Mouse (Mus musculus) macrophage (primary cell): ENCODE results near the gene Zbtb32. TPM values are rescaled to one million over a fixed set of nuclear protein-coding genes. Genes with fewer than 3 reads are reported as not detected.

Experiments used
- H3K27ac ChIP-seq: fragments of 350-480 bp; formaldehyde crosslinking; 2 replicates; pipeline ENCODE4 v1.9.0; 2021
- H3K36me3 ChIP-seq: fragments of 350-480 bp; formaldehyde crosslinking; 2 replicates; pipeline ENCODE4 v1.9.0; 2021; ENCODE audit errors: inconsistent target
- H3K4me3 ChIP-seq: fragments of 350-480 bp; formaldehyde crosslinking; 2 replicates; pipeline ENCODE4 v1.9.0; 2021; ENCODE audit errors: inconsistent target
- H3K79me2 ChIP-seq: fragments of 350-480 bp; formaldehyde crosslinking; 2 replicates; pipeline ENCODE4 v1.9.0; 2021; ENCODE audit errors: inconsistent target
- WGBS: methylation state at CpG from one replicate; pipeline ENCODE4 v1.1.7; 2026; ENCODE audit warnings: inconsistent platforms; ENCODE audit not compliant: missing documents; 5-methylcytosine and 5-hydroxymethylcytosine counted together
- polyA plus RNA-seq: library from polyadenylated mRNA; stranded (reverse); fragments of 250-400 nt; gene quantifications from 3 replicates; pipeline ENCODE4 v1.2.4, GENCODE M21; 2018; ENCODE audit warnings: inconsistent platforms
- total RNA-seq, 78 experiments: library from RNA; depleted of rRNA; stranded (reverse); fragments of 250-400 nt; gene quantifications; 1 replicate in 9 of 78; 2 replicates in 24 of 78; 3 replicates in 43 of 78; 4 replicates in 2 of 78; pipeline ENCODE4 v1.2.4; 2018; ENCODE audit warnings: inconsistent platforms in 56 of 78

Zbtb32 gene
- total RNA-seq (2018; cell fraction: chromatin; rRNA removed): 1 to 10 TPM in 5 of 26 experiments, not detected in 21; 1.2 to 2.7 (median 1.7) TPM
- under 1 TPM in 5 of 26 experiments, not detected in 21; 0.08 to 0.91 (median 0.09) TPM for total RNA-seq (2018; cell fraction: cytosol; rRNA removed)
- total RNA-seq (2018; cell fraction: nucleus; rRNA removed): 1 to 10 TPM in 6 of 26 experiments, under 1 TPM in 4, not detected in 16; 0.24 to 2.4 (median 1.1) TPM
- 0.14 TPM in 1 of 3 replicates, not detected in the others for polyA plus RNA-seq

DNA sequence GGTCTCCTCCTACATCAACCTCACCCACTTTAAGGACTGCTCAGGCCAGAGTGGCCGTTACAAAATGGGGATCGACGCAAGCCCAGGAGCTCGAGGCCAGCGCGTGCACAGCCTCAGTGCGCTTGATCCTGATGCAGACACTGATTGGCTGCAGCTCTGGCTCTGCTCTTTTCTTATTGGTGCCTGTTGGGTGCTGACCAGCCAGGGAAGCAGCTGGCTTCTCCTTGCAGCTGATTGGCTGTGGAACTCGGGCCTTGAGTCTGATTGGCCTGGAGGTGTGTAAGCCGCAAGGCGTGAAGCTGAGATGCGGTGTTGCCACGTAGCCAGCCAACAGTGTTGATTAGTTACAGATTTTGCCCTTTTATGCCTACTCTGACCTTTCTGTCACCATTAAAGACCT is at the start of gene Zbtb32:
TSS of gene Zbtb32 (minus strand) at position 124 of the 400 bp plus-strand sequence.
- H3K27ac ChIP-seq: no peak within 1 kb of the TSS
- 96% methylated on average over 12 of the region's 12 CpGs for WGBS
- no peaks in the 10 kb centered on the region for H3K36me3 ChIP-seq
- H3K79me2 ChIP-seq: no peaks in the 10 kb centered on the region
- H3K4me3 ChIP-seq: no peak within 1 kb of the TSS

DNA sequence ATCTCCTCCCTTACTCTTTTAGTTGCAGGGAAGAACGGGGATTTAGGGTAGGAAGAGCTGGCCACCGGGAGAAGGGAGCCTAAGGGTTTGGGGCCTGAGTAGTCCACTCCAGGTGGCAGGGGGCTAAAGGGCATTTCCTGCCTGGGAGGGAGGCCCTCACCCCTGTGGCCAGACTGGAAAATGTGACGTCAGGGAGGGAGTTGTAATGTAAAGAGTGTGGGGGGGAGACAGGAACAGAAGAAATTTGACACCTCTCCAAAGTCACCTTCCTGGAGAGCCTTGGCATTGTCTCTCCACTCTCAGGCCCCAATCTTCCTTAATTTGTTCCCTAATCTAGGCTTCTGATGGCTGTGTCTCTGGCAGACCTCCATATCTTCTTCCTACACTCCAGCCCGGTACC is 40.4 kb upstream of the Zbtb32 start:
- Histone ChIP-seq H3K36me3 (peaks cover 35% of the 10 kb centered on the region), H3K27ac (no peak overlapping the region), H3K79me2 (no peaks in the 10 kb centered on the region), H3K4me3 (no peak overlapping the region)
- 51% methylated on average over 4 of the region's 4 CpGs for WGBS

DNA sequence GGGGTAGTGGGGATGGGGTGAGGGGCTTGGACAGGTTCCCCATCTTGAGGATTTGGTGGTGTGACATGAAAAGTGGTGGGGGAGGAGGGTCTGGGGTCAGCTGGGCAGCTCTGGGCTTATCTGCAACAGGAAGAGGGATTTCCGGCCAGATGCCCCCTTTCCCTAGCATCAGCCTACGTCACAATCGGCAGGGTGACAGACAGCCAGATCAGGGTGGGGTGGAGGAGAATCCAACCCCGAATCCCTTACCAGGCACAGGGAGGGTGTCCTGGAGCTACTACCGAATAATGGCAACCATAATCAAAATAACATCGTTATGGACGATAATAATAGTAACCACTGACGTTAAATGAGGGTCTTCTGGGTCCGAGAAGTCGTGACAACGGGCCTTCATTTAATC is 37.7 kb upstream of the Zbtb32 start:
- Histone ChIP-seq H3K4me3 (no peak overlapping the region), H3K79me2 (no peaks in the 10 kb centered on the region), H3K36me3 (peaks cover 8% of the 10 kb centered on the region), H3K27ac (no peak overlapping the region)
- 37% methylated on average over 11 of the region's 11 CpGs for WGBS

DNA sequence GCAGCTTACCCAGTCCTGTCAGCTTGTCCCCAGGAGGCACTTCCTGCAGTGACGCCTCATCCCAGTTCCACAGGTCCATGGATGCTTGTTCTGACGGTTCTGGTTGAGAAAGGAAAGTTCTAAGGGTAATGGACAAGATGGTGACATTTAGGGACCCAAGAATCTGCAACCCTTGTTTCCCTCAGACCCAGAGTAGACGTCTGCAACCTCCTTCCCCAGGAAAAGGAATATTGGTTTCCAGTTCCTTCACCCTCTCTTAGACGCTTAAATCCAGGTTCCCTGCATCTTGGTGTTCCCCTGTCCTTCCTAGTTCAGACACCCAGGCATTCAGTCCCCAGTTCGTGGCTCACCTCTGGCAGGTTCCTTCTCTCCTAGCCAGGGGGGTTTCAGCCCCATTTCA is 37.0 kb upstream of the Zbtb32 start, which contains the start of gene Etv2:
TSS of gene Etv2 (minus strand) at position 101 of the 400 bp plus-strand sequence.
- no peaks in the 10 kb centered on the region for H3K79me2 ChIP-seq
- no peak within 1 kb of the TSS for H3K27ac ChIP-seq
- H3K36me3 ChIP-seq: peaks cover 2% of the 10 kb centered on the region; the same call in 1 of the 2 replicates
- WGBS: 9% methylated on average over 5 of the region's 5 CpGs
- H3K4me3 ChIP-seq: no peak within 1 kb of the TSS

DNA sequence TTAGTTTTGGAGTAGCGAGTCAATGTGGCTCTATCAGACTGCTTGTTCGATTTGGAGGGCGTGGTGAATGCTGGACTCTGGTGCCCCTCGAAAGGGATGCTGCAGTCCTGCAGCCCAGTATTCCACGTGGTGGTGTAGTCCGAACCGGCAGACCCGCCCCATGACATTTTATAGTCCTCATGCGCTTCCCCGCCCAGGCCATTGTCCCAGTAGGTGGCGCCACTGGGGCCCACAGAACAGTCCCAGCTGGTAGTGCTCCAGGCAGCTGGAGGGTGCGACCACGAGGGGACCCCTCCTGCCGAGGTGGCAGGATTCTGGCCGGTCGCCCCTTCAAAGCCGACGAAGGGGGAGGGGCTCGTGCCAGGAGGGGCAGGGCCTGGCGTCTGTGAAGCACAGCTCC is 35.9 kb upstream of the Zbtb32 start:
- Histone ChIP-seq H3K27ac (no peak overlapping the region), H3K4me3 (no peak overlapping the region), H3K79me2 (no peaks in the 10 kb centered on the region), H3K36me3 (no peaks in the 10 kb centered on the region)
- 5% methylated on average over 20 of the region's 20 CpGs for WGBS

DNA sequence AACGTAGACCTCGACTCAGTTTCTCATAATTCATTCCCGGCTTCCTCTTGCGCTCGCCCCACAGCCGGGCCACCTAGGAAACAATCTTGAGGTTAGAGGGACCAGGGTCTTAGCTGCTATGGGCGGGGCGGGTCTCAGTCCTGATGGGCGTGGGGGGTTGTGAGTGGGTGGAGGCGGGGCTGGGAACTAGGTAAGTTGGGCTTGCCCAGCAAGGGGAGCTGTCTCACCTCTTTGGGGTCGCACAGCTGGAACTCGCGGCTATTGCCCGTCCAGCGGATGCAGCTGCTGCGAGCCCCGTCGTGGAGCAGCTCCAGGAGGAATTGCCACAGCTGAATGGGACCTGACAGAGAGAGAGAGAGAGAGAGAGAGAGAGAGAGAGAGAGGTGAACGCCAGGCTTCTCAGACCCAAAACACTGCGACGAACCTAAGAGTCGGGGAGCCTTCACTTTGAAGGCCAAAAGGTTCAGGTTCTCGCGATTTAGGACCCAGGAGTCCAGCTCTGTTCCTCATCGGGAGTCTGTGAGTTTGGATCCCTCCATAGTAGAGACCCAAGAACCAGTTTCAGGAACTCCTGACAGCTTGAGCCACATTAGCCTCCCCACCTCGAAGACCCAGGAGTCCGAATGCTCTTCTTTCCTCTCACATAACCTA is 35.2 kb upstream of the Zbtb32 start:
- Histone ChIP-seq H3K4me3 (no peak overlapping the region), H3K79me2 (no peaks in the 10 kb centered on the region), H3K27ac (no peak overlapping the region), H3K36me3 (no peaks in the 10 kb centered on the region)
- WGBS: 6% methylated on average over 27 of the region's 27 CpGs

DNA sequence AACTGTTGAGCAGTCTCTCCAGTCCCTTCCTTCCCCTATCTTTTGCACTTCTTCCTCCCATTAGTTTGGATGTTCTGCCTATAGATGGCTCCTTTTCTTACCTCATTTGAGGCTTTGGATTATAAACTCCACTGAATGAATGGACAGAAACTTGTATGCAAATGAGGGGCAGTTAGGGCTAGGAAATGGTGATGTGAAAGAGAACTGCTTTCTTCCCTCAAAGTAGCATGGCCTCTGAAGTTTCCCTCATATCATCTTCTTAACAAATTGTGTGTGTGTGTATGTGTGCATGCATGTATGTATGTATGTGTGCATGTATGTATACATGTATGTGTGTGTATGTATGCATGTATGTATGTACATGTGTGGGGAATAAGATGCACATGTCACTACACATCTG is 30.3 kb upstream of the Zbtb32 start:
- no peak overlapping the region for H3K27ac ChIP-seq
- no peak overlapping the region for H3K4me3 ChIP-seq
- peaks cover 20% of the 10 kb centered on the region for H3K79me2 ChIP-seq
- no peaks in the 10 kb centered on the region for H3K36me3 ChIP-seq

DNA sequence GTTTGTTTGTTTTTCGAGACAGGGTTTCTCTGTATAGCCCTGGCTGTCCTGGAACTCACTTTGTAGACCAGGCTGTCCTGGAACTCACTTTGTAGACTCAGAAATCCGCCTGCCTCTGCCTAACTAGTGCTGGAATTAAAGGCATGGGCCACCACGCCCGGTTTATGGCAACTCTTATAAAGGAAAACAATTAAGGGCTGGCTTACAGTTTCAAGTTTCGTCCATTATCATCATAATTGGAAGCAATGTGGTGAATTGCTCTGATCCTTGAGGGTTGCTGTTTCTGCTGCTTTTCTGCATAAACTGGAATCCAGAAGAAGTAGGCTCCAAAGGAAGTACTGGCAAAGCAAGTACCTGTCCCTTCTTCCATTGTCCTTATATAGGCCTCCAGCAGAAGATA is 27.9 kb upstream of the Zbtb32 start:
- Histone ChIP-seq H3K36me3 (peaks cover 23% of the 10 kb centered on the region; the same call in 1 of the 2 replicates), H3K27ac (no peak overlapping the region), H3K4me3 (no peak overlapping the region), H3K79me2 (peaks cover 43% of the 10 kb centered on the region)
- WGBS: 95% methylated on average over 5 of the region's 5 CpGs

DNA sequence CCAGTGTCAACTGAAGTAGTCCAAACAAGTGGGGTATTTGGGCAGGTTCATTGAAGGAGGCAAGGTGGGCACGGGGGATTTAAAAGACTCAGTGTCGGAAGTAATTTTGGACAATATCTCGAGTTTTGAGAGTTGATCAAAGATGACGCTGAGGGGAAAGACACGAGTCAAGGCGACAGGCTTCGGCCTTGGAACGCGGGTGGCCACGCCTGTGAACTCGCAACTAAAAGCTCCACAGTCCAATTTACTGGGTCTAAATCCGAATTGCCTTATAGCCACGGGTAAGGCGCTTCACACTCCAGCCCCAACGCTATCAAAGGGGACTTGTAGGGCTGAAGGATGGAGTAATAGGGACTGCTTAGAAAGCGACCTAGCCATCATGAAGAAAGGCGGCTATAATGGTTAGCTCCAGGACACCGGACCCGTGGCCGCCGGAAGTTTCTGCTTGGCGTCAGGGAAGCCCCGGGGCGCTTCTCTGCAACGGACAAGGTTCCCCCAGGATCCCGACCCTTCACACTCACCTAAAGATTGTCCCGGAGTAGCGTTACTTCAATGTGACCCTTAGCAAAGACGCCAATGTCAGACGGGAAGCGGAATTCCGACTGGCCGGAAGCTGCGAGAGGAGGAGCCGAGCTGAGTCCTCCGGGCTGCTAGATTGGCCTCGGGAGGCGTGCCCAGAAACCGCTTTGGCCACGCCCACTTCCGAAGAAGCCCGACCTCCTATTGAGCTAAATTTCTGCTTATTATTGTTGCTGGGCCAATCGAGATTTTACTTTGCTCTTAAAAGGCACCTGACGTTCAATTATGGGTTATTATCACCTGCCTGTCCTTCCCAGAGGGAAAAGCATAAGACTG is 27.0 kb upstream of the Zbtb32 start, which contains the start of gene Cox6b1:
TSS of gene Cox6b1 (minus strand) at position 622 of the 855 bp plus-strand sequence.
- peak within 1 kb of the TSS; percentile 69 for H3K27ac ChIP-seq
- peaks cover 52% of the 10 kb centered on the region for H3K79me2 ChIP-seq
- H3K4me3 ChIP-seq: peak within 1 kb of the TSS; percentile 99
- peaks cover 27% of the 10 kb centered on the region; the same call in 1 of the 2 replicates for H3K36me3 ChIP-seq
- WGBS: 3% methylated on average over 44 of the region's 44 CpGs

DNA sequence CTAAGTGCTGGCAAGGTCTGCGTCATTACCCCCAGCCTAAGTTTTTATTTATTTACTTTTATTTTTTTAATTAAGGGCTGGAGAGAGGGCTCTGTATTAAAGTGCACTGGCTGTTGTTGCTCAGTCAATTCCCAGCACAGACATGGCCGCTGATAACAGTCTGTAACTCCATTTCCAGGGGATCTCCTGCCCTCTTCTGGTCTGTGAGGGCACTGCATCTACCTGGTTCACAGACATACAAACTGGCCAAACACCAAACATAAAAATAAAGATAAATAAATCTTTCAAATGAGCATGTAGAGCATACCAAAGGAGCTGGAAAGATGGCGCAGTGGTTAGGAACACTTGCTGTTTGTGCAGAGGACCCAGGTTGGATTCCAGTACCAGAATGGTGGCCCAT is 20.5 kb upstream of the Zbtb32 start:
- peaks cover 65% of the 10 kb centered on the region for H3K36me3 ChIP-seq
- WGBS: 88% methylated on average over 3 of the region's 3 CpGs
- H3K79me2 ChIP-seq: peaks cover 47% of the 10 kb centered on the region
- no peak overlapping the region for H3K4me3 ChIP-seq
- H3K27ac ChIP-seq: no peak overlapping the region

DNA sequence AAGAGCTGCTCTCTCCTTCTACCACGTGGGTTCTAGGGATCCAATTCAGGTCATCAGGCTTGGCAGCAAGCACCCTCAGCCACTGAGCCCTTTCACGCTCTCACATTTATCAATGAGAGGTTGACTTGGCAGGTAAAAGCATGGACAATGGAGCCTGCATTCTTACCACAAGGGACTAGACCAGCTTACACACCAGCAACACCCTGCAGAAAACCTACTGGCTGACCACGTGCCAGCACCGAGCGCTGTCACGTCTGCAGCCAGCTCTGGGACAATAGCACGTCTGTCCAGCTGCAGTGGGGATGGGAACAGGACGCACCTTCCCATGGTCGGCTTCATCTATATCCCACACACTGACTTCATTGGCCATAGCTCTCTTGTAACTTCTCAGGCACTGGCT is 19.9 kb upstream of the Zbtb32 start:
- 96% methylated on average over 9 of the region's 9 CpGs for whole genome bisulfite sequencing
- no peak overlapping the region for H3K27ac ChIP-seq
- H3K36me3 ChIP-seq: peaks cover 62% of the 10 kb centered on the region

DNA sequence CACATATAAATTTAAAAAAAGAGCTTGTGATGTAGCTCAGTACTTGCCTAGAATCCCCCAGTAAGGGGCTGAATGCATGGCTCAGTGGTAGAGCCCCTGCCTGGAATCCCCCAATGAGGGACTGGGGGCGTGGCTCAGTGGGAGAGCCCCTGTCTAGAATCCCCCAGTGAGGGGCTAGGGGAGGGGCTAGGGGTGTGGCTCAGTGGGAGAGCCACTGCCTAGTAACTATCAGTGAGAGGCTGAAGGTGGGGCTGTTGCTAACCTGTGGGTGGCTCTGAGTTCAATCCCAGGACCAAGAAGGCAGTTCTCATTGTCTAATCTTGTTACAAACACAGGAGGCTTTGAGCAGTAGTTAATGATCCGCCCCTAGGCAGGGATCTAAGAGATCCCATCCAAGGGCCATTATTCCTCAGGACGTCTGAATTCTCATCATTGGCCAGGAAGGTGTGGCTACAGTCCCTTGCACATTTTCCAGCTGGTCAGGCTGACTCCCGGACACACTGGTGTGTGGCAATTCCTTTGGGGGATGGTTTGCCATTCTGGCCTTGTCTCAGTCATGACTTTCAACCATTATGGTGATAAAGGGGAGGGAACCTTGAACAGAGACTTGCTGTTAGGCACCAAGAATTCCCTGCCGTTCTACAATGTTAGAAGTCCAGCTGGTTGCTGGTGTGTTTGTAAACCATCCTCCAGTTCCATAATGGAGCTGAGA is 16.5 kb upstream of the Zbtb32 start:
- no peak overlapping the region for H3K27ac ChIP-seq
- peaks cover 39% of the 10 kb centered on the region for H3K36me3 ChIP-seq
- WGBS: 78% methylated on average over 5 of the region's 5 CpGs
- H3K79me2 ChIP-seq: peaks cover 7% of the 10 kb centered on the region; the same call in 1 of the 2 replicates
- no peak overlapping the region for H3K4me3 ChIP-seq

More for the DNA sequence above, 19.9 kb upstream of the Zbtb32 start:
- Histone ChIP-seq H3K79me2 (peaks cover 42% of the 10 kb centered on the region), H3K4me3 (no peak overlapping the region)

DNA sequence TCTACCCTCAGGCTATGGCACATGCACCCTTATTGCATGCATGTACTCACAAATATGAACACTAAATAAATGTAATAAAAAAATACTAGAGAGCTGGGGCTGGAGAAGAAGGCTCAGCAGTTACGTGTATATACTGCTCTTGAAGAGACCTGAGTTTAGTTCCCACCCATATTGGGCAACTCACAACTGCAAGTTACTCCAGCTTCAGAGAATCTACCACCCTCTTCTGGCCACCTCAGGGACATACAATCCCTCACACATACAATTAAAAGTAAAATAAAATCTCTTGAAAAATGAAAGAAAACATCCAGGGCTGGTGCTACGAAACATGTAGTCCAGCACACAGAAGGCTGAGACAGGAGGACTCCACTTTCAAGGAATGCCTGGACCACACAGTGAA is 15.7 kb upstream of the Zbtb32 start:
- H3K4me3 ChIP-seq: no peak overlapping the region
- H3K79me2 ChIP-seq: peaks cover 2% of the 10 kb centered on the region; the same call in 1 of the 2 replicates
- no peak overlapping the region for H3K27ac ChIP-seq
- peaks cover 36% of the 10 kb centered on the region for H3K36me3 ChIP-seq
- 47% methylated on average over 2 of the region's 2 CpGs for WGBS

DNA sequence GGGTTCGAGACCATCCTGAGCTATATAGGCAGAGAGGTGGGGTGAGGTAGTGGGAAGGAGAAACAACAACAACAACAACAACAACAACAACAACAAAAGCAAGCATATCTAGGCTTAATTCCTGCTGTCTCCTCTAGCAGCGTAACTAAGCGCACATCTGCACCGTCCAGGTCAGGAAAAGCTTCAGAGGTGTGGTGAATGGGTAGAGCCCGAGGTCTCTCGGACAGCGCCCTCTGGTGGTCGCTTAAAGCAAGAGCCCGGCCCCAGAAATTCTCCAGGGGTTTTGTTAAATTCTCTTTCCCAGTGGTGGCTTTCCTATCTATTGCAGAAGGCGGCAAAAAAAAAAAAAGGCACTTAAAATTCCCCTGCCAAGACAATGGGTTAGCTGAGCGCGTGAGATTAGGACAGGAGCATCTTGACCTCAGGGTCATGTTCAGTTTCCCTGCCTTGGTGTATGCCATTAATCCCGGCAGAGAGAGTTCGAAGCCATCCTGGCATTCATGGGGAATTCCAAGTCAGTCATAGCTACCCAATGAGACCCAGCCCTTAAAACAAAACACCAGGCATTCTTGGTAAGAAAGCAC is 14.9 kb upstream of the Zbtb32 start:
- WGBS: 20% methylated on average over 14 of the region's 14 CpGs
- no peak overlapping the region for H3K27ac ChIP-seq
- no peak overlapping the region for H3K4me3 ChIP-seq
- H3K79me2 ChIP-seq: no peaks in the 10 kb centered on the region
- H3K36me3 ChIP-seq: peaks cover 28% of the 10 kb centered on the region
